Mouse (Mus musculus): ENCODE data around the gene Rnf166. TPM values are rescaled to one million over a fixed set of nuclear protein-coding genes. Genes with fewer than 3 reads are reported as not detected.
A peak's percentile ranks its signal among the peaks of the same experiment; 100 is the strongest.

The Rnf166 gene
- polyA plus RNA-seq, 1 experiment from 2014 or later, result 35.3 TPM

GRCm38 (mm10) chr8:122462510-122462909, 13.4 kb downstream of the Rnf166 start:
- WGBS, result 71% methylated on average over 8 of the region's 8 CpGs
- H3K9ac ChIP-seq (ENCODE audit: low read depth, low read length), result no peak overlapping the region

DNA sequence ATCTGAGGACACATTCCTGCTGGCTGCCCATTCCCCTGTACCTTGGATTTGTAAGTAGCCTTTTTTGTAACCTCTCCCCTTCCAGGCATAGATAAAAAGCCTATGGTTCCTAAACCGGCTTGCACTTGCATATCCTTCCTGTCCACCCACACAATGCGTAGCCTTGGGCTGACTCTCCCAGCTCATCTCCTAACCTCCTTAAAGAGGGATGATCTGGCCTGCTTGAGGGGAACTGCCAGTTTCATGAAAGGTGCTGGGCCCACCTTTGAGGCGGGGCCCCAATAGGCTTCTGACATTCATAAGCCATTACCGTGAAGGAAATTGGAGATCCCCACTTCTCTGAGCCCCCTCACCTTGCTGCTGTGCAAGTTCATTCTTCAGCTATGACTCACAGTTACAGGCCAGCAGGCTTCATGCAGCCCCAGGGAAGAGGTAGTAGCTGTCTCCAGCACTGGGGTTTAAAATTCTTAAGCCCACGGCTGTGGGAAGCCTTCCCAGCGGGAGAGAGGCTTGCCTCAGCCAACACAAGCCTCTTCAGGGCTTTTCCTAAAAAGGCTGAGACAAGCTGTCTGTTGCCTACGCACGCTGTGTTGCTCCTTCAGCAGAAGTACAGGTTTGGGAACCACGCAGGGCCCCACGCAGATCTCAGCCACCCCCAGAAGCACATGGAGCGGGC, 14.3 kb downstream of the Rnf166 start:
- H3K27me3 ChIP-seq (ENCODE audit: control insufficient read depth, insufficient read depth, low read length), result peaks cover 30% of the 10 kb centered on the region
- H3K4me2 ChIP-seq (replicated peaks; ENCODE audit: low read depth, low read length), result no peak overlapping the region

More at GRCm38 (mm10) chr8:122462510-122462909, 13.4 kb downstream of the Rnf166 start:
- Histone ChIP-seq H3K4me3 (ENCODE audit: low read length) (no peak overlapping the region), H3K4me1 (ENCODE audit: control insufficient read depth, insufficient read depth, low read length) (peaks cover 9% of the 10 kb centered on the region; the same call in 1 of the 2 replicates), H3K9me3 (ENCODE audit: control insufficient read depth, low read length) (no peaks in the 10 kb centered on the region), H3K27ac (ENCODE audit: low read depth, low read length) (no peak overlapping the region), H3K36me3 (ENCODE audit: control insufficient read depth, insufficient read depth, low read length) (peaks cover 10% of the 10 kb centered on the region), H3K4me2 (replicated peaks; ENCODE audit: low read depth, low read length) (no peak overlapping the region), H3K27me3 (ENCODE audit: control insufficient read depth, insufficient read depth, low read length) (peaks cover 26% of the 10 kb centered on the region)
- ATAC-seq (ENCODE audit: low FRiP score, low TSS enrichment), result no peak

DNA sequence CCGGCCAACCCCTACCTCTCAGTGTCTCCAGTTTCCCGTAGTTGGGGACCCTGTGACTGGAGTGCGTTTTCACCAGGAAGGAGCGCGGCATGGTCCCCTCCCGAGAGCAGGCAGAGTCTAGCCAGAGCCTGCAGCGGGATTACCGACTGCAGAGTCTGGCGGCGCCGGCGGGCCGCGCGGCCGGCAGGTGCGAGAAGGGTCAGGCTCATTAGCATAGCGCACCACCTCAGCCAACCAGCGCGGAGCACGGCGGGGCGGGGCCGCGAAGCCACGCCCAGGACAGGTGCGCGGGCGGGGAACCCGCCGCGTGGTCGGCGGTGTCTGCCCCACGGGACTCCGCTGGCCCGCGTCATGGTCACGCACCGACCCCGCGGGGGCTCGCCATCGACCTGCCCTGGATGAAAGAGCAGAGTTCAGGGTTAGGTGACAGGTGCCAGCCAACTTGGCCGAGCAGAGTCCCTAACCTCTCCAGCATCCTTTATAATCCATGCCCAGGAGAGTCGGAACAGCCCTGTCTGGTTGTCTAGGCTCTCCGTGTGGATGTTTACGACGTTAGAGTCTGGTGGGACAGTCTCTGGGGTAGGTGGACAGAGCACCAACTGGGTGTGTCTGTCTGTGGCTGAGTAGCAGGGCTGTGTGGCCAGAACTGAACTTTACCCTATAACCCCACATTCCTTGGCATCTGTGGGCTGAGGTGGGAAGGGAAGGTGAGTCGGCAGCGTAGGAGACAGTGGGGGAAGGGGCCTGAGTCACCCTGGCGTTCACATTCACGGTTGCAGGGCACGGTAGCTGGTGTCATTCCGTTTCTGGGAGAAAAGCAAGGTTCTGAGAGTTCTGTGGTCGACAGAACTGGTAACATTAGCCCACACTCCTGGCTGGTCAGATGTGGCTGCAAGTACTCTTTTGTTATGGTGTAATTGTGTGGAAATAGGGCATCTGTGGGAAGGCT, 15.1 kb downstream of the Rnf166 start, which contains the start of gene Snai3:
Snai3 (minus strand) TSS at position 210 of the 949 bp plus-strand sequence.
- Histone ChIP-seq H3K4me1 (ENCODE audit: control insufficient read depth, insufficient read depth, low read length) (peaks cover 9% of the 10 kb centered on the region; the same call in 1 of the 2 replicates), H3K4me3 (ENCODE audit: low read length) (peak within 1 kb of the TSS; percentile 37), H3K36me3 (ENCODE audit: control insufficient read depth, insufficient read depth, low read length) (no peaks in the 10 kb centered on the region; the same call in 1 of the 2 replicates), H3K9ac (ENCODE audit: low read depth, low read length) (peak within 1 kb of the TSS; percentile 42; the same call in 1 of the 2 replicates), H3K9me3 (ENCODE audit: control insufficient read depth, low read length) (no peaks in the 10 kb centered on the region), H3K27ac (ENCODE audit: low read depth, low read length) (no peak within 1 kb of the TSS), H3K4me2 (replicated peaks; ENCODE audit: low read depth, low read length) (peak within 1 kb of the TSS; percentile 71), H3K27me3 (ENCODE audit: control insufficient read depth, insufficient read depth, low read length) (peaks cover 30% of the 10 kb centered on the region)
- ATAC-seq (ENCODE audit: low FRiP score, low TSS enrichment), result peak; percentile 87
- WGBS, result 3% methylated on average over 56 of the region's 56 CpGs

More for the DNA sequence above, 14.3 kb downstream of the Rnf166 start:
- Histone ChIP-seq H3K9ac (ENCODE audit: low read depth, low read length) (no peak overlapping the region), H3K4me3 (ENCODE audit: low read length) (no peak overlapping the region), H3K36me3 (ENCODE audit: control insufficient read depth, insufficient read depth, low read length) (peaks cover under 1% of the 10 kb centered on the region), H3K27ac (ENCODE audit: low read depth, low read length) (no peak overlapping the region), H3K9me3 (ENCODE audit: control insufficient read depth, low read length) (no peaks in the 10 kb centered on the region), H3K4me1 (ENCODE audit: control insufficient read depth, insufficient read depth, low read length) (peaks cover 9% of the 10 kb centered on the region; the same call in 1 of the 2 replicates)
- ATAC-seq (ENCODE audit: low FRiP score, low TSS enrichment), result no peak
- 67% methylated on average over 11 of the region's 11 CpGs for WGBS

- Histone ChIP-seq H3K4me2 (replicated peaks; ENCODE audit: low read depth, low read length) (peak overlapping the region; percentile 71), H3K4me1 (ENCODE audit: control insufficient read depth, insufficient read depth, low read length) (peaks cover 9% of the 10 kb centered on the region; the same call in 1 of the 2 replicates), H3K9me3 (ENCODE audit: control insufficient read depth, low read length) (no peaks in the 10 kb centered on the region), H3K9ac (ENCODE audit: low read depth, low read length) (0 out of 2 replicates have a peak overlapping the region, but pooled peaks have one; percentile 42), H3K4me3 (ENCODE audit: low read length) (peak overlapping the region; percentile 37), H3K27ac (ENCODE audit: low read depth, low read length) (no peak overlapping the region), H3K27me3 (ENCODE audit: control insufficient read depth, insufficient read depth, low read length) (peaks cover 30% of the 10 kb centered on the region), H3K36me3 (ENCODE audit: control insufficient read depth, insufficient read depth, low read length) (no peaks in the 10 kb centered on the region)
- no peak for ATAC-seq (ENCODE audit: low FRiP score, low TSS enrichment)
- WGBS, result 29% methylated on average over 7 of the region's 7 CpGs
Measured at GRCm38 (mm10) chr8:122459990-122460389, 15.9 kb downstream of the Rnf166 start.

GRCm38 (mm10) chr8:122459218-122459900, 16.5 kb downstream of the Rnf166 start:
- Histone ChIP-seq H3K4me3 (ENCODE audit: low read length) (no peak overlapping the region), H3K9me3 (ENCODE audit: control insufficient read depth, low read length) (no peaks in the 10 kb centered on the region), H3K9ac (ENCODE audit: low read depth, low read length) (no peak overlapping the region), H3K4me1 (ENCODE audit: control insufficient read depth, insufficient read depth, low read length) (peaks cover 9% of the 10 kb centered on the region; the same call in 1 of the 2 replicates), H3K27me3 (ENCODE audit: control insufficient read depth, insufficient read depth, low read length) (peaks cover 30% of the 10 kb centered on the region), H3K27ac (ENCODE audit: low read depth, low read length) (no peak overlapping the region), H3K4me2 (replicated peaks; ENCODE audit: low read depth, low read length) (no peak overlapping the region), H3K36me3 (ENCODE audit: control insufficient read depth, insufficient read depth, low read length) (no peaks in the 10 kb centered on the region)
- ATAC-seq (ENCODE audit: low FRiP score, low TSS enrichment), result no peak
- 53% methylated on average over 5 of the region's 6 CpGs for WGBS

- H3K27me3 ChIP-seq (ENCODE audit: control insufficient read depth, insufficient read depth, low read length), result peaks cover 30% of the 10 kb centered on the region
- no peak for ATAC-seq (ENCODE audit: low FRiP score, low TSS enrichment)
- 78% methylated on average over 11 of the region's 11 CpGs for WGBS
- no peaks in the 10 kb centered on the region for H3K9me3 ChIP-seq (ENCODE audit: control insufficient read depth, low read length)
- peaks cover 9% of the 10 kb centered on the region; the same call in 1 of the 2 replicates for H3K4me1 ChIP-seq (ENCODE audit: control insufficient read depth, insufficient read depth, low read length)
- no peak overlapping the region for H3K4me3 ChIP-seq (ENCODE audit: low read length)
- no peak overlapping the region for H3K9ac ChIP-seq (ENCODE audit: low read depth, low read length)
- H3K27ac ChIP-seq (ENCODE audit: low read depth, low read length), result no peak overlapping the region
- no peak overlapping the region for H3K4me2 ChIP-seq (replicated peaks; ENCODE audit: low read depth, low read length)
- no peaks in the 10 kb centered on the region for H3K36me3 ChIP-seq (ENCODE audit: control insufficient read depth, insufficient read depth, low read length)
Measured at GRCm38 (mm10) chr8:122457171-122457570, 18.7 kb downstream of the Rnf166 start.

DNA sequence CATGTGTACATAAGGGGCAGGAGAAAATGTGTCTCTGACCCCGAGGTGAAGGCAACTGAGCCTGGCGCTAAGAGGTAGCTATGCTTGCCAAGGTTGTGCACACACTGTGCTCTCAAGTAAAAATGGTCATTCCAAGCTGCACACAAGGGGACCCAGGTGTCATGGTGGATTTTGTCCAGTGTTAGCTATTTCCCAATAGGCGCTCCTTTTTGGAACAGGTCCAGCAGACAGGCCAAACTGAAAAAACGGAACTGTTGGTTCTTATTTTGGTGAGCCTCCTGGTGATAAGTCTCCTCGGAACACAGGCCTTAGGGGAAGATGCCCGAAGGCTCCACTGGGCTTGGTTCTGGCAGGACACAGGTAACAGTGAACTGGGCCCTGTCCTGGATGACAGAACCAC, 21.5 kb downstream of the Rnf166 start:
- H3K27me3 ChIP-seq (ENCODE audit: control insufficient read depth, insufficient read depth, low read length), result peaks cover 12% of the 10 kb centered on the region
- no peak overlapping the region for H3K27ac ChIP-seq (ENCODE audit: low read depth, low read length)
- no peak overlapping the region for H3K9ac ChIP-seq (ENCODE audit: low read depth, low read length)
- ATAC-seq (ENCODE audit: low FRiP score, low TSS enrichment), result no peak
- no peaks in the 10 kb centered on the region for H3K9me3 ChIP-seq (ENCODE audit: control insufficient read depth, low read length)
- H3K4me2 ChIP-seq (replicated peaks; ENCODE audit: low read depth, low read length), result no peak overlapping the region
- 86% methylated on average over 6 of the region's 6 CpGs for WGBS
- 0 out of 2 replicates have a peak, but pooled peaks cover 2% of the 10 kb centered on the region for H3K4me1 ChIP-seq (ENCODE audit: control insufficient read depth, insufficient read depth, low read length)
- H3K36me3 ChIP-seq (ENCODE audit: control insufficient read depth, insufficient read depth, low read length), result no peaks in the 10 kb centered on the region
- no peak overlapping the region for H3K4me3 ChIP-seq (ENCODE audit: low read length)

GRCm38 (mm10) chr8:122452154-122452553, 23.7 kb downstream of the Rnf166 start:
- H3K27ac ChIP-seq (ENCODE audit: low read depth, low read length), result no peak overlapping the region
- 0 out of 2 replicates have a peak, but pooled peaks cover 2% of the 10 kb centered on the region for H3K4me1 ChIP-seq (ENCODE audit: control insufficient read depth, insufficient read depth, low read length)
- H3K4me3 ChIP-seq (ENCODE audit: low read length), result no peak overlapping the region
- H3K27me3 ChIP-seq (ENCODE audit: control insufficient read depth, insufficient read depth, low read length), result peaks cover 1% of the 10 kb centered on the region; the same call in 1 of the 2 replicates
- no peak for ATAC-seq (ENCODE audit: low FRiP score, low TSS enrichment)
- no peak overlapping the region for H3K9ac ChIP-seq (ENCODE audit: low read depth, low read length)
- no peak overlapping the region for H3K4me2 ChIP-seq (replicated peaks; ENCODE audit: low read depth, low read length)
- H3K9me3 ChIP-seq (ENCODE audit: control insufficient read depth, low read length), result no peaks in the 10 kb centered on the region
- no peaks in the 10 kb centered on the region for H3K36me3 ChIP-seq (ENCODE audit: control insufficient read depth, insufficient read depth, low read length)
- WGBS, result 88% methylated on average over 10 of the region's 10 CpGs

All from kidney, embryonic 14.5 days (tissue).